Mouse (Mus musculus): Measurements from ENCODE around the gene Cutc. TPM values are rescaled to one million over a fixed set of nuclear protein-coding genes. Genes with fewer than 3 reads are reported as not detected.
A peak's percentile ranks its signal among the peaks of the same experiment; 100 is the strongest.

Cutc gene
- 11.3 and 12.0 TPM in 2 replicates for polyA plus RNA-seq (2014; fragmentation: Nextera tagmentation; extraction: Ambion mirVana)

GRCm38 (mm10) chr19:43752489-43753225 lies at the start of gene Cutc, which contains the start of gene Cox15:
Cutc (plus strand) TSS chr19:43752996.
Cox15 (minus strand) TSS chr19:43753000.
- H3K4me1 ChIP-seq (ENCODE audit: control insufficient read depth, insufficient read depth, low read length) = no peaks in the 10 kb centered on the region
- DNase-seq (ENCODE audit: low spot score) (peak; percentile 97), ATAC-seq (ENCODE audit: insufficient read depth, low FRiP score, low TSS enrichment) (peak; percentile 93)
- peak within 1 kb of the TSS; percentile 81 for H3K27ac ChIP-seq (ENCODE audit: low read depth, low read length)
- under 1% methylated on average over 62 of the region's 62 CpGs for WGBS
- peak within 1 kb of the TSS; percentile 75 for H3K9ac ChIP-seq (ENCODE audit: low read length)
- H3K9me3 ChIP-seq (ENCODE audit: control insufficient read depth, low read length) = no peaks in the 10 kb centered on the region
- H3K4me2 ChIP-seq (ENCODE audit: low read depth) = peak within 1 kb of the TSS; percentile 70
- H3K27me3 ChIP-seq (ENCODE audit: control insufficient read depth, insufficient read depth, low read length) = no peaks in the 10 kb centered on the region
- H3K36me3 ChIP-seq (ENCODE audit: control insufficient read depth, insufficient read depth, low read length) = peaks cover 6% of the 10 kb centered on the region
- peak within 1 kb of the TSS; percentile 68 for H3K4me3 ChIP-seq (ENCODE audit: low read depth, low read length)

- Histone ChIP-seq H3K9ac (ENCODE audit: low read length) (no peak overlapping the region), H3K9me3 (ENCODE audit: control insufficient read depth, low read length) (no peaks in the 10 kb centered on the region), H3K27ac (ENCODE audit: low read depth, low read length) (no peak overlapping the region), H3K27me3 (ENCODE audit: control insufficient read depth, insufficient read depth, low read length) (no peaks in the 10 kb centered on the region), H3K4me3 (ENCODE audit: low read depth, low read length) (no peak overlapping the region), H3K4me1 (ENCODE audit: control insufficient read depth, insufficient read depth, low read length) (no peaks in the 10 kb centered on the region), H3K4me2 (ENCODE audit: low read depth) (no peak overlapping the region), H3K36me3 (ENCODE audit: control insufficient read depth, insufficient read depth, low read length) (peaks cover 6% of the 10 kb centered on the region; the same call in 1 of the 2 replicates)
- DNase-seq (ENCODE audit: low spot score) (no peak), ATAC-seq (ENCODE audit: insufficient read depth, low FRiP score, low TSS enrichment) (no peak)
- 83% methylated on average over 11 of the region's 11 CpGs for WGBS
Measured at GRCm38 (mm10) chr19:43704211-43704610, 48.6 kb upstream of the Cutc start.

GRCm38 (mm10) chr19:43704787-43705497 lies 47.9 kb upstream of the Cutc start:
- Histone ChIP-seq H3K9ac (ENCODE audit: low read length) (no peak overlapping the region), H3K9me3 (ENCODE audit: control insufficient read depth, low read length) (no peaks in the 10 kb centered on the region), H3K4me2 (ENCODE audit: low read depth) (no peak overlapping the region), H3K36me3 (ENCODE audit: control insufficient read depth, insufficient read depth, low read length) (peaks cover 4% of the 10 kb centered on the region; the same call in 1 of the 2 replicates), H3K4me3 (ENCODE audit: low read depth, low read length) (no peak overlapping the region), H3K27me3 (ENCODE audit: control insufficient read depth, insufficient read depth, low read length) (no peaks in the 10 kb centered on the region), H3K27ac (ENCODE audit: low read depth, low read length) (no peak overlapping the region), H3K4me1 (ENCODE audit: control insufficient read depth, insufficient read depth, low read length) (no peaks in the 10 kb centered on the region)
- WGBS = 90% methylated on average over 17 of the region's 17 CpGs
- DNase-seq (ENCODE audit: low spot score) (no peak), ATAC-seq (ENCODE audit: insufficient read depth, low FRiP score, low TSS enrichment) (no peak)

GRCm38 (mm10) chr19:43708206-43708605 lies 44.6 kb upstream of the Cutc start:
- no peak overlapping the region for H3K27ac ChIP-seq (ENCODE audit: low read depth, low read length)
- peaks cover 2% of the 10 kb centered on the region; the same call in 1 of the 2 replicates for H3K36me3 ChIP-seq (ENCODE audit: control insufficient read depth, insufficient read depth, low read length)
- no peak for DNase-seq (ENCODE audit: low spot score)
- WGBS = 96% methylated on average over 7 of the region's 7 CpGs
- no peaks in the 10 kb centered on the region for H3K4me1 ChIP-seq (ENCODE audit: control insufficient read depth, insufficient read depth, low read length)
- no peaks in the 10 kb centered on the region for H3K27me3 ChIP-seq (ENCODE audit: control insufficient read depth, insufficient read depth, low read length)
- no peaks in the 10 kb centered on the region for H3K9me3 ChIP-seq (ENCODE audit: control insufficient read depth, low read length)
- no peak overlapping the region for H3K4me2 ChIP-seq (ENCODE audit: low read depth)
- no peak overlapping the region for H3K9ac ChIP-seq (ENCODE audit: low read length)
- ATAC-seq (ENCODE audit: insufficient read depth, low FRiP score, low TSS enrichment) = no peak
- H3K4me3 ChIP-seq (ENCODE audit: low read depth, low read length) = no peak overlapping the region

- no peaks in the 10 kb centered on the region for H3K27me3 ChIP-seq (ENCODE audit: control insufficient read depth, insufficient read depth, low read length)
- no peak for ATAC-seq (ENCODE audit: insufficient read depth, low FRiP score, low TSS enrichment)
- H3K4me1 ChIP-seq (ENCODE audit: control insufficient read depth, insufficient read depth, low read length) = no peaks in the 10 kb centered on the region
- no peaks in the 10 kb centered on the region for H3K9me3 ChIP-seq (ENCODE audit: control insufficient read depth, low read length)
- 78% methylated on average over 8 of the region's 8 CpGs for WGBS
- no peak for DNase-seq (ENCODE audit: low spot score)
- no peak overlapping the region for H3K9ac ChIP-seq (ENCODE audit: low read length)
- no peak overlapping the region for H3K4me3 ChIP-seq (ENCODE audit: low read depth, low read length)
- peaks cover 2% of the 10 kb centered on the region; the same call in 1 of the 2 replicates for H3K36me3 ChIP-seq (ENCODE audit: control insufficient read depth, insufficient read depth, low read length)
- no peak overlapping the region for H3K4me2 ChIP-seq (ENCODE audit: low read depth)
- no peak overlapping the region for H3K27ac ChIP-seq (ENCODE audit: low read depth, low read length)
Measured at GRCm38 (mm10) chr19:43709317-43709716, 43.5 kb upstream of the Cutc start.

- H3K27ac ChIP-seq (ENCODE audit: low read depth, low read length) = no peak overlapping the region
- no peak for DNase-seq (ENCODE audit: low spot score)
- H3K9ac ChIP-seq (ENCODE audit: low read length) = no peak overlapping the region
- no peaks in the 10 kb centered on the region for H3K27me3 ChIP-seq (ENCODE audit: control insufficient read depth, insufficient read depth, low read length)
- no peaks in the 10 kb centered on the region for H3K4me1 ChIP-seq (ENCODE audit: control insufficient read depth, insufficient read depth, low read length)
- H3K9me3 ChIP-seq (ENCODE audit: control insufficient read depth, low read length) = no peaks in the 10 kb centered on the region
- 0 out of 2 replicates have a peak, but pooled peaks cover 2% of the 10 kb centered on the region for H3K36me3 ChIP-seq (ENCODE audit: control insufficient read depth, insufficient read depth, low read length)
- ATAC-seq (ENCODE audit: insufficient read depth, low FRiP score, low TSS enrichment) = no peak
- no peak overlapping the region for H3K4me2 ChIP-seq (ENCODE audit: low read depth)
- WGBS = 55% methylated on average over 22 of the region's 22 CpGs
- no peak overlapping the region for H3K4me3 ChIP-seq (ENCODE audit: low read depth, low read length)
Measured at GRCm38 (mm10) chr19:43711159-43711916, 41.5 kb upstream of the Cutc start.

GRCm38 (mm10) chr19:43711971-43712370 lies 40.8 kb upstream of the Cutc start:
- Histone ChIP-seq H3K4me1 (ENCODE audit: control insufficient read depth, insufficient read depth, low read length) (no peaks in the 10 kb centered on the region), H3K4me2 (ENCODE audit: low read depth) (no peak overlapping the region), H3K27ac (ENCODE audit: low read depth, low read length) (no peak overlapping the region), H3K9me3 (ENCODE audit: control insufficient read depth, low read length) (no peaks in the 10 kb centered on the region), H3K4me3 (ENCODE audit: low read depth, low read length) (no peak overlapping the region), H3K27me3 (ENCODE audit: control insufficient read depth, insufficient read depth, low read length) (no peaks in the 10 kb centered on the region), H3K9ac (ENCODE audit: low read length) (no peak overlapping the region), H3K36me3 (ENCODE audit: control insufficient read depth, insufficient read depth, low read length) (0 out of 2 replicates have a peak, but pooled peaks cover 2% of the 10 kb centered on the region)
- 71% methylated on average over 5 of the region's 5 CpGs for WGBS
- no peak for ATAC-seq (ENCODE audit: insufficient read depth, low FRiP score, low TSS enrichment)
- DNase-seq (ENCODE audit: low spot score) = no peak

GRCm38 (mm10) chr19:43720061-43720460 lies 32.7 kb upstream of the Cutc start:
- Histone ChIP-seq H3K9me3 (ENCODE audit: control insufficient read depth, low read length) (no peaks in the 10 kb centered on the region), H3K4me1 (ENCODE audit: control insufficient read depth, insufficient read depth, low read length) (no peaks in the 10 kb centered on the region), H3K9ac (ENCODE audit: low read length) (no peak overlapping the region), H3K27ac (ENCODE audit: low read depth, low read length) (no peak overlapping the region), H3K27me3 (ENCODE audit: control insufficient read depth, insufficient read depth, low read length) (no peaks in the 10 kb centered on the region), H3K36me3 (ENCODE audit: control insufficient read depth, insufficient read depth, low read length) (peaks cover 2% of the 10 kb centered on the region; the same call in 1 of the 2 replicates), H3K4me3 (ENCODE audit: low read depth, low read length) (no peak overlapping the region), H3K4me2 (ENCODE audit: low read depth) (no peak overlapping the region)
- DNase-seq (ENCODE audit: low spot score) (no peak), ATAC-seq (ENCODE audit: insufficient read depth, low FRiP score, low TSS enrichment) (no peak)
- 92% methylated on average over 11 of the region's 11 CpGs for WGBS

All from neural tube, embryonic 11.5 days (tissue).